Mouse (Mus musculus) CH12.LX (cell line): ENCODE results near the gene I0C0044D17Rik. TPM values are rescaled to one million over a fixed set of nuclear protein-coding genes. Genes with fewer than 3 reads are reported as not detected.

Source experiments
- DNase-seq: peaks from one replicate; pipeline ENCODE4 v3.0.0-alpha.2; 2013; ENCODE audit errors: extremely low read depth
- H3K27ac ChIP-seq: 2 replicates; pipeline ENCODE4 v1.5.1; 2012; ENCODE audit warnings: low read depth, mild to moderate bottlenecking, control low read depth, moderate library complexity; ENCODE audit not compliant: insufficient read depth
- H3K27me3 ChIP-seq: replicated peaks from 2 replicates; pipeline ENCODE3; 2012; ENCODE audit warnings: inconsistent platforms
- H3K36me3 ChIP-seq, 2 experiments: replicated peaks in 1 of 2; 2 replicates each; pipeline versions ENCODE3 to v1.6.1; 2012; ENCODE audit warnings: inconsistent platforms in 1 of 2, low read length in 1 of 2, mild to moderate bottlenecking in 1 of 2, mixed read lengths in 1 of 2, moderate library complexity in 1 of 2; ENCODE audit not compliant: control insufficient read depth in 1 of 2, insufficient read depth in 1 of 2
- H3K4me1 ChIP-seq, 2 experiments: 2 replicates each; pipeline ENCODE4 v1.6.1; 2012; ENCODE audit warnings: inconsistent platforms in 1 of 2, moderate library complexity in 1 of 2; ENCODE audit not compliant: insufficient read depth in 2 of 2, control insufficient read depth in 1 of 2
- H3K4me2 ChIP-seq: 2 replicates; pipeline ENCODE4 v1.6.1; 2012; ENCODE audit warnings: low read depth, mild to moderate bottlenecking, control low read depth; ENCODE audit not compliant: poor library complexity, insufficient read depth, severe bottlenecking
- H3K4me3 ChIP-seq, 3 experiments: fragments of 150-350 bp in 1 of 3; sonication (generic) in 1 of 3; replicated peaks in 1 of 3; 2 replicates each; pipeline versions ENCODE3 to v1.5.1; 2011 to 2012; ENCODE audit warnings: low read depth in 2 of 3, low read length in 2 of 3, mild to moderate bottlenecking in 2 of 3, moderate library complexity in 2 of 3, control low read depth in 1 of 3, improper control_type of control experiment in 1 of 3, inconsistent platforms in 1 of 3, mixed read lengths in 1 of 3; ENCODE audit not compliant: poor library complexity in 1 of 3
- H3K79me2 ChIP-seq: replicated peaks from 2 replicates; pipeline ENCODE4 v1.6.1; 2012; ENCODE audit warnings: mild to moderate bottlenecking, moderate library complexity; ENCODE audit not compliant: control insufficient read depth, poor library complexity, insufficient read depth, severe bottlenecking; ENCODE audit errors: extremely low read depth
- H3K9ac ChIP-seq: 2 replicates; pipeline ENCODE4 v1.6.1; 2012; ENCODE audit warnings: low read depth, mild to moderate bottlenecking, control low read depth, moderate library complexity; ENCODE audit not compliant: insufficient read depth
- H3K9me3 ChIP-seq: replicated peaks from 2 replicates; pipeline ENCODE3; 2012; ENCODE audit warnings: low read length, inconsistent platforms, mixed read lengths
- BHLHE40 ChIP-seq: IDR thresholded peaks from 2 replicates; pipeline ENCODE4 v1.6.1; 2011; ENCODE audit warnings: mild to moderate bottlenecking, low read depth, low read length, improper control_type of control experiment
- CHD1 ChIP-seq: IDR thresholded peaks from 2 replicates; pipeline ENCODE4 v1.6.1; 2012; ENCODE audit warnings: low read depth, low read length, improper control_type of control experiment, inconsistent platforms
- CTCF ChIP-seq, 2 experiments: IDR thresholded peaks in 1 of 2; conservative IDR thresholded peaks in 1 of 2; 2 replicates each; pipeline ENCODE4 v1.5.1; 2011 to 2012; ENCODE audit warnings: low read depth in 2 of 2, low read length in 2 of 2, improper control_type of control experiment in 1 of 2, inconsistent platforms in 1 of 2, mild to moderate bottlenecking in 1 of 2, moderate library complexity in 1 of 2
- E2F4 ChIP-seq: IDR thresholded peaks from 2 replicates; pipeline ENCODE4 v1.6.1; 2011; ENCODE audit warnings: low read depth, low read length, improper control_type of control experiment; ENCODE audit not compliant: insufficient replicate concordance
- ELF1 ChIP-seq: IDR thresholded peaks from 2 replicates; pipeline ENCODE4 v1.6.1; 2014; ENCODE audit warnings: low read depth, mild to moderate bottlenecking, inconsistent platforms, low read length, improper control_type of control experiment
- EP300 ChIP-seq: IDR thresholded peaks from 2 replicates; pipeline ENCODE4 v1.6.1; 2011; ENCODE audit warnings: low read length, improper control_type of control experiment
- IRF4 ChIP-seq: IDR thresholded peaks from 2 replicates; pipeline ENCODE4 v1.6.1; 2014; ENCODE audit warnings: low read depth, mild to moderate bottlenecking, inconsistent platforms, low read length, improper control_type of control experiment
- JUND ChIP-seq: conservative IDR thresholded peaks from 2 replicates; pipeline ENCODE4 v1.6.1; 2011; ENCODE audit warnings: low read depth, low read length, improper control_type of control experiment
- KAT2A ChIP-seq: IDR thresholded peaks from 2 replicates; pipeline ENCODE4 v1.6.1; 2012; ENCODE audit warnings: low read length, improper control_type of control experiment, inconsistent platforms; ENCODE audit not compliant: insufficient replicate concordance
- MAFK ChIP-seq: IDR thresholded peaks from 2 replicates; pipeline ENCODE4 v1.6.1; 2011; ENCODE audit warnings: low read length, improper control_type of control experiment; ENCODE audit not compliant: insufficient replicate concordance
- MAX ChIP-seq: IDR thresholded peaks from 2 replicates; pipeline ENCODE4 v1.6.1; 2011; ENCODE audit warnings: low read length, improper control_type of control experiment
- MAZ ChIP-seq: IDR thresholded peaks from 2 replicates; pipeline ENCODE4 v1.6.1; 2012; ENCODE audit warnings: low read depth, mild to moderate bottlenecking, inconsistent platforms, low read length, improper control_type of control experiment, moderate library complexity
- MEF2A ChIP-seq: IDR thresholded peaks from 2 replicates; pipeline ENCODE4 v1.6.1; 2014; ENCODE audit warnings: low read depth, mild to moderate bottlenecking, inconsistent platforms, low read length, improper control_type of control experiment, borderline replicate concordance
- MXI1 ChIP-seq: IDR thresholded peaks from 2 replicates; pipeline ENCODE4 v1.6.1; 2011; ENCODE audit warnings: mild to moderate bottlenecking, low read depth, low read length, improper control_type of control experiment
- MYC ChIP-seq: IDR thresholded peaks from 2 replicates; pipeline ENCODE4 v1.6.1; 2011; ENCODE audit warnings: low read depth, mild to moderate bottlenecking, improper control_type of control experiment, low read length
- NELFE ChIP-seq: IDR thresholded peaks from 2 replicates; pipeline ENCODE4 v1.6.1; 2011; ENCODE audit warnings: low read depth, low read length, improper control_type of control experiment
- RAD21 ChIP-seq: IDR thresholded peaks from 2 replicates; pipeline ENCODE4 v1.6.1; 2011; ENCODE audit warnings: low read depth, mild to moderate bottlenecking, low read length, improper control_type of control experiment, moderate library complexity
- RCOR1 ChIP-seq: conservative IDR thresholded peaks from 2 replicates; pipeline ENCODE4 v1.6.1; 2012; ENCODE audit warnings: low read depth, mild to moderate bottlenecking, inconsistent platforms, low read length, improper control_type of control experiment
- TBP ChIP-seq: conservative IDR thresholded peaks from 2 replicates; pipeline ENCODE4 v1.6.1; 2011; ENCODE audit warnings: low read depth, low read length, improper control_type of control experiment
- UBTF ChIP-seq: IDR thresholded peaks from 2 replicates; pipeline ENCODE4 v1.6.1; 2012; ENCODE audit warnings: low read depth, mild to moderate bottlenecking, inconsistent platforms, low read length, improper control_type of control experiment, moderate library complexity
- USF1 ChIP-seq: IDR thresholded peaks from 2 replicates; pipeline ENCODE4 v1.6.1; 2014; ENCODE audit warnings: low read depth, mild to moderate bottlenecking, inconsistent platforms, low read length, improper control_type of control experiment
- USF2 ChIP-seq: conservative IDR thresholded peaks from 2 replicates; pipeline ENCODE4 v1.6.1; 2011; ENCODE audit warnings: low read depth, low read length, improper control_type of control experiment
- ZC3H11A ChIP-seq: IDR thresholded peaks from 2 replicates; pipeline ENCODE4 v1.6.1; 2012; ENCODE audit warnings: low read depth, mild to moderate bottlenecking, inconsistent platforms, low read length, improper control_type of control experiment
- ZMIZ1 ChIP-seq: IDR thresholded peaks from 2 replicates; pipeline ENCODE4 v1.6.1; 2012; ENCODE audit warnings: low read depth, mild to moderate bottlenecking, inconsistent platforms, low read length, improper control_type of control experiment
- ZNF384 ChIP-seq: IDR thresholded peaks from 2 replicates; pipeline ENCODE4 v1.6.1; 2012; ENCODE audit warnings: low read depth, low read length, improper control_type of control experiment, inconsistent platforms
- dilution Hi-C: fragments of 300-500 bp; cut with MboI; formaldehyde crosslinking; loops from 2 replicates; pipeline ENCODE4 v1.14.3; 2020; ENCODE audit warnings: low sequenced_read_pairs; ENCODE audit not compliant: extremely low pct_unique_long_range_greater_than_20kb, extremely low pct_ligation_motif_present
- in situ Hi-C: fragments of 300-500 bp; cut with MboI; formaldehyde crosslinking; loops from 3 replicates; pipeline ENCODE4 v1.14.3; 2019; ENCODE audit warnings: low sequenced_read_pairs, low pct_ligation_motif_present, low pct_unique_long_range_greater_than_20kb, mixed read lengths
- polyA plus RNA-seq: library from polyadenylated mRNA; unstranded; fragments of >175 nt; gene quantifications from 2 replicates; pipeline ENCODE4 v1.2.1, GENCODE M21; 2012; ENCODE audit warnings: low read depth; ENCODE audit not compliant: insufficient read length
- total RNA-seq, 2 experiments: library from RNA; depleted of rRNA; stranded (reverse); fragments of 300-350 nt in 1 of 2; fragments of >200 nt in 1 of 2; gene quantifications; 2 replicates each; pipeline ENCODE4 v1.2.3; 2012 to 2014

I0C0044D17Rik gene
- total and polyA plus RNA-seq, 3 experiments, result not detected

DNA sequence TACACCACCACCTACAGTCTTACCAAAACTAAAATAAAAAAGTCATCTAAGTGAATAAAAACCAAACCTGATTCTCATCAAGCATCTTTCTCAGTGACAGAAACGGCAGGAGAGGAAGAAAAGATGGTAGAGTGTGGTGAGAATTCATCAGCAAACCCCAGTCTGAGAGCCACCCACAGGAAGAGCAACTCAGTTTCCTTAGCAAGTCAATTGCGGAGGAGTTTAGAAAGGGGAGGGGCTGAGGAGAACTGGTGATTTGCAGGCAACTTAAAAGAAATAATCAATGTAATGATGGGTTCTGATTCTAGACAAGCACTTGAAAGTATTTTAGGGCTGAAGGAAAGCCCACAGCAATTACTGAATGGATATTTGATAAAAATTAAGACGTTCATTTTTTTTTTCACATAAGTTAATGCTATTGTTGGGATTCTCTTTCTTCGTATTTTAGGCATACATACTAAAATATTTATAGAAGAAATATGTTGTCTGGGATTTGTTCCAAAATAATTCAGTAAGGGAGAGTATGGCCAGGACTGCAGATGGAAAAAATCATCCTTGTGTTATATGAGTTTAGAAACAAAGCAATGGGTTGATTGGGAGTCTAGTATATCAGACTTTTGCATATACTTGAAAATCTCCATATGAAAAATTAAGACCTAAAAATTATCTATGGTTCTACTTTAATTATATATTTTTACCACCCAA lies 34.7 kb upstream of the I0C0044D17Rik start:
- Histone ChIP-seq H3K27ac (no peak overlapping the region), H3K79me2 (no peaks in the 10 kb centered on the region)

GRCm38 (mm10) chr4:98857037-98857648 lies 33.5 kb upstream of the I0C0044D17Rik start:
- Histone ChIP-seq H3K4me2 (no peak overlapping the region), H3K9me3 (peaks cover 62% of the 10 kb centered on the region), H3K27me3 (no peaks in the 10 kb centered on the region), H3K4me3 (no peak overlapping the region)
- DNase-seq, result no peak
- in situ Hi-C loops, result no loop called here
- TF ChIP-seq E2F4 (no peak), MAZ (no peak), TBP (no peak), ELF1 (no peak), CHD1 (no peak), UBTF (no peak), MEF2A (no peak), ZMIZ1 (no peak), MAFK (no peak), USF1 (no peak), USF2 (no peak), CTCF (conservative IDR thresholded peaks at IDR 0.05 in 1 of 2, IDR thresholded peaks at IDR 0.05 in 1 of 2; ENCODE audit: low read depth in 2 of 2, low read length in 2 of 2) (no peak), RCOR1 (no peak), MXI1 (no peak), EP300 (no peak), ZNF384 (no peak)
- TF ChIP-seq, all 38 proteins: peak for 0
- Histone ChIP-seq H3K4me1 (no peaks in the 10 kb centered on the region), H3K36me3 (no peaks in the 10 kb centered on the region), H3K79me2 (no peaks in the 10 kb centered on the region), H3K27ac (no peak overlapping the region), H3K9ac (no peak overlapping the region)
- dilution Hi-C loops, result no loop called here

More for the DNA sequence above, 34.7 kb upstream of the I0C0044D17Rik start:
- Histone ChIP-seq H3K4me1 (no peaks in the 10 kb centered on the region), H3K27me3 (no peaks in the 10 kb centered on the region), H3K9me3 (peaks cover 64% of the 10 kb centered on the region), H3K9ac (no peak overlapping the region), H3K36me3 (no peaks in the 10 kb centered on the region), H3K4me3 (no peak overlapping the region), H3K4me2 (no peak overlapping the region)
- DNase-seq, result no peak
- no peak for TF ChIP-seq ZNF384
- TF ChIP-seq ZMIZ1, result no peak
- no peak for TF ChIP-seq MYC
- TF ChIP-seq BHLHE40, result no peak
- TF ChIP-seq RAD21, result no peak
- no peak for TF ChIP-seq MAX
- TF ChIP-seq IRF4, result no peak
- no peak for TF ChIP-seq ZC3H11A
- TF ChIP-seq JUND, result no peak
- no peak for TF ChIP-seq USF2
- no peak for TF ChIP-seq NELFE
- no peak for TF ChIP-seq RCOR1
- TF ChIP-seq KAT2A, result no peak
- in situ Hi-C loops, result no loop called here
- dilution Hi-C loops, result no loop called here
